Mouse (Mus musculus) bone marrow, adult 2 months (tissue): ENCODE measurements around the gene Rps6ka6. TPM values are rescaled to one million over a fixed set of nuclear protein-coding genes. Genes with fewer than 3 reads are reported as not detected.

Source experiments
- H3K27ac ChIP-seq: fragments of 200-500 bp; 2 replicates; pipeline ENCODE4 v1.5.1; 2012; ENCODE audit warnings: low read depth, mild to moderate bottlenecking, control low read depth, inconsistent platforms, low read length; ENCODE audit not compliant: control insufficient read depth, poor library complexity, insufficient read depth
- H3K4me1 ChIP-seq: fragments of 200-500 bp; 2 replicates; pipeline ENCODE4 v1.6.1; 2011; ENCODE audit warnings: low read length; ENCODE audit not compliant: control insufficient read depth, insufficient read depth
- H3K4me3 ChIP-seq: fragments of 200-500 bp; replicated peaks from 2 replicates; pipeline ENCODE3; 2011; ENCODE audit warnings: mild to moderate bottlenecking, low read depth, low read length, control low read depth; ENCODE audit not compliant: control insufficient read depth
- CTCF ChIP-seq: fragments of 200-500 bp; IDR thresholded peaks from 2 replicates; pipeline ENCODE4 v1.5.1; 2011; ENCODE audit warnings: low read length, control low read depth; ENCODE audit not compliant: control insufficient read depth, insufficient read depth
- POLR2A ChIP-seq: fragments of 200-500 bp; IDR thresholded peaks from 2 replicates; pipeline ENCODE4 v1.6.1; 2011; ENCODE audit warnings: low read depth, mild to moderate bottlenecking, control low read depth, low read length, borderline replicate concordance; ENCODE audit not compliant: control insufficient read depth
- WGBS: fragments of 180-500 bp; shearing (Covaris S2); methylation state at CpG from one replicate; pipeline ENCODE4 v1.1.7; 2018; 5-methylcytosine and 5-hydroxymethylcytosine counted together
- polyA plus RNA-seq: library from polyadenylated mRNA; stranded (reverse); fragments of >200 nt; gene quantifications from 2 replicates; pipeline ENCODE4 v1.2.4, GENCODE M21; 2011; ENCODE audit warnings: low replicate concordance; ENCODE audit not compliant: missing spikeins, insufficient read depth, insufficient read length

Rps6ka6 gene
- polyA plus RNA-seq, 1 experiment, result 6.1 TPM

- TF ChIP-seq CTCF, result no peak
- no peak for TF ChIP-seq POLR2A
- H3K27ac ChIP-seq, result no peak overlapping the region
Measured at GRCm38 (mm10) chrX:111436571-111436970, 101.2 kb downstream of the Rps6ka6 start.

GRCm38 (mm10) chrX:111414775-111415174, 123.0 kb downstream of the Rps6ka6 start:
- no peaks in the 10 kb centered on the region for H3K4me1 ChIP-seq
- WGBS, result 50% methylated on average over 4 of the region's 4 CpGs
- no peak overlapping the region for H3K4me3 ChIP-seq
- no peak for TF ChIP-seq CTCF
- no peak for TF ChIP-seq POLR2A
- no peak overlapping the region for H3K27ac ChIP-seq

More at GRCm38 (mm10) chrX:111436571-111436970, 101.2 kb downstream of the Rps6ka6 start:
- Histone ChIP-seq H3K4me1 (no peaks in the 10 kb centered on the region), H3K4me3 (no peak overlapping the region)

- H3K4me1 ChIP-seq, result no peaks in the 10 kb centered on the region
- no peak overlapping the region for H3K27ac ChIP-seq
- H3K4me3 ChIP-seq, result no peak overlapping the region
- no peak for TF ChIP-seq CTCF
- TF ChIP-seq POLR2A, result no peak
- 65% methylated on average over 2 of the region's 2 CpGs for WGBS
Measured at GRCm38 (mm10) chrX:111404816-111405215, 132.9 kb downstream of the Rps6ka6 start.

GRCm38 (mm10) chrX:111377020-111377419, 160.7 kb downstream of the Rps6ka6 start:
- no peaks in the 10 kb centered on the region for H3K4me1 ChIP-seq
- TF ChIP-seq POLR2A (no peak), CTCF (no peak)
- H3K4me3 ChIP-seq, result no peak overlapping the region
- no peak overlapping the region for H3K27ac ChIP-seq
- WGBS, result 70% methylated on average over 5 of the region's 5 CpGs

GRCm38 (mm10) chrX:111374177-111374576, 163.6 kb downstream of the Rps6ka6 start:
- 67% methylated on average over 1 of the region's 1 CpGs for WGBS

More at GRCm38 (mm10) chrX:111374177-111374576, 163.6 kb downstream of the Rps6ka6 start:
- TF ChIP-seq POLR2A (no peak), CTCF (no peak)
- Histone ChIP-seq H3K4me3 (no peak overlapping the region), H3K27ac (no peak overlapping the region), H3K4me1 (no peaks in the 10 kb centered on the region)

Other genes starting within 250 kb of the Rps6ka6 start
- not detected in 2 replicates for gene Hdx, start 159.1 kb upstream of the Rps6ka6 start, polyA plus RNA-seq